Mouse (Mus musculus): ENCODE measurements around the gene A930018P22Rik. TPM values are rescaled to one million over a fixed set of nuclear protein-coding genes. Genes with fewer than 3 reads are reported as not detected.

Gene A930018P22Rik
- total RNA-seq, 1 experiment: not detected

DNA sequence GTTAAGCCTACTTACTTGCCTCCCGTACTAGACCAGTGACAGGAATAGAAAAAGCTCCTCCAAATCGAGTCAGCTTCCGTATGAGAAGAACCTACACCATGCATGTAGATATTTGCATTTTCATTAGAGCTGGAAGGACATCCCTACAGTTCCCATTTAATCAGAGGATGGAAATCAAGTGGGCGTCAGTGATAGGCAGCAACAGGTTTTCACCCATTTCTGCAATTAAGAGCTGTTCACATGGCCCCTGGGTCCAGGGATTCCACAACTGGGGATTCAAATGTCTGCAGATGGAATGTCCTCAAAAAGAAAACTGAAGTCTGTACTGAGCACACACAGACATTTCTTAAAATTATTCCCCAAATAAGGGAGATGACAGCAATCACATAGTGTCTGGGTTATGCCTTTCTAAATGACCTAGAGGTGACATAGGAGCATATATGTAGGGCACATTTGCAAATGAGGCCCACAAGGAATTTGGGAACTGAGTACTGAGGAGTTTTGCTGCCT lies 41.5 kb downstream of the A930018P22Rik start:
- no peak for TF ChIP-seq HCFC1 (IDR thresholded peaks at IDR 0.05; ENCODE audit: borderline replicate concordance, insufficient read depth, low read length)
- TF ChIP-seq ZNF384 (IDR thresholded peaks at IDR 0.05; ENCODE audit: low read depth, low read length): no peak
- no peak for TF ChIP-seq ZC3H11A (IDR thresholded peaks at IDR 0.05; ENCODE audit: borderline replicate concordance, low read depth, low read length)
- TF ChIP-seq CHD2 (IDR thresholded peaks at IDR 0.05; ENCODE audit: low read depth, low read length): no peak
- TF ChIP-seq MAFK (IDR thresholded peaks at IDR 0.05; ENCODE audit: insufficient read depth, low read depth, low read length): no peak
- Histone ChIP-seq H3K9me3 (ENCODE audit: control insufficient read depth, insufficient read depth, low read depth, low read length) (no peaks in the 10 kb centered on the region), H3K4me1 (ENCODE audit: control insufficient read depth in 2 of 2, insufficient read depth in 2 of 2, low read length in 2 of 2, poor library complexity in 1 of 2) (no peaks in the 10 kb centered on the region), H3K4me3 (ENCODE audit: insufficient read depth in 1 of 2, low read depth in 1 of 2, low read length in 2 of 2, poor library complexity in 1 of 2, severe bottlenecking in 1 of 2) (no peak overlapping the region), H3K27ac (ENCODE audit: insufficient read depth, low read depth, low read length, poor library complexity, severe bottlenecking) (no peak overlapping the region), H3K9ac (ENCODE audit: insufficient read depth, low read depth, low read length, poor library complexity, severe bottlenecking) (no peak overlapping the region), H3K36me3 (ENCODE audit: control insufficient read depth, insufficient read depth, low read length, poor library complexity, severe bottlenecking) (no peaks in the 10 kb centered on the region)
- no peak for DNase-seq (ENCODE audit: low read depth, low spot score)
- in situ Hi-C loops (cut with MboI; ENCODE audit: low sequenced_read_pairs in 2 of 2, unreplicated experiment in 2 of 2): no loop called here

DNA sequence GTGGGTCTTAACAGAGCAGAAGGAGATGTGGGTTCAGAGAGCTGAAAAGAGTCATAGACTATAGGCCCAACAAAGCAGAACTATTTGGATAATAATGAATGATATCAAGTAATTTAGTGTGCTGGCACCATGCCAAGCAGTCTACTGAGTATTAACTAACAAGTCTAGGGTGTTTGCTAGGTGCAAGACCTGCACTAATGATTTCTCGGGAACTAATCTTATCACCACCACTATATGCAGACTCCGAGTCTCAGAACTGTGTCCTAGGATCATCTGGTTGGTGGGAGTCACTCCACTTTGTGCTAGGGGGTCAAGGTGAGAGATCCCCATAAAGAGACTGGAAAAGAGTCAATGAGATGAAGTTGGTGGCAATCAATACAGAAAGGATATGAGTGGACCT lies 43.1 kb downstream of the A930018P22Rik start:
- TF ChIP-seq ZNF384 (IDR thresholded peaks at IDR 0.05; ENCODE audit: low read depth, low read length): no peak
- no peak for TF ChIP-seq MAFK (IDR thresholded peaks at IDR 0.05; ENCODE audit: insufficient read depth, low read depth, low read length)
- no peak for TF ChIP-seq HCFC1 (IDR thresholded peaks at IDR 0.05; ENCODE audit: borderline replicate concordance, insufficient read depth, low read length)
- TF ChIP-seq CHD2 (IDR thresholded peaks at IDR 0.05; ENCODE audit: low read depth, low read length): no peak
- no peak for TF ChIP-seq ZC3H11A (IDR thresholded peaks at IDR 0.05; ENCODE audit: borderline replicate concordance, low read depth, low read length)
- H3K4me3 ChIP-seq (ENCODE audit: insufficient read depth in 1 of 2, low read depth in 1 of 2, low read length in 2 of 2, poor library complexity in 1 of 2, severe bottlenecking in 1 of 2): no peak overlapping the region
- H3K9me3 ChIP-seq (ENCODE audit: control insufficient read depth, insufficient read depth, low read depth, low read length): no peaks in the 10 kb centered on the region
- no peak for DNase-seq (ENCODE audit: low read depth, low spot score)
- H3K4me1 ChIP-seq (ENCODE audit: control insufficient read depth in 2 of 2, insufficient read depth in 2 of 2, low read length in 2 of 2, poor library complexity in 1 of 2): no peaks in the 10 kb centered on the region
- in situ Hi-C loops (cut with MboI; ENCODE audit: low sequenced_read_pairs in 2 of 2, unreplicated experiment in 2 of 2): no loop called here
- no peak overlapping the region for H3K27ac ChIP-seq (ENCODE audit: insufficient read depth, low read depth, low read length, poor library complexity, severe bottlenecking)
- no peak overlapping the region for H3K9ac ChIP-seq (ENCODE audit: insufficient read depth, low read depth, low read length, poor library complexity, severe bottlenecking)
- no peaks in the 10 kb centered on the region for H3K36me3 ChIP-seq (ENCODE audit: control insufficient read depth, insufficient read depth, low read length, poor library complexity, severe bottlenecking)

DNA sequence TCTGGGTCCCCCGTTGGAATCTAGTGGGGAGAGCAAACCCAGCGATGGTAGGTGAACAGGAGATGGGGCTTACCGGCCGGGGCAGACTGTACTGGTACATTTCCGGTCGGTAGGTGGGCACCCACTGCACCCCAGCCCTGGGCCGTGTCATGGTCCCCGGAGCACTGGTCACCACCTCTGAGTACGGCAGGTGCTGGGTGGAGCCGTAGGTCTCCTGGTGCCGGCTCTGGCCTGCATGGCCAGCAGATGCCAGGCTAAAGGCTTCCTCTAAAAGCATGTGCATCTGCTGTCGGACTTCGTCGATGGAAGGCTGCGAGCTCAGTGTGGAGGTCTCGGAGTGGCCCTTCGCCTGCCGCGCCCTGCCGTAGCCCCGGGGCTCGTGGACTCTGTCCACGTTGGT lies 45.2 kb downstream of the A930018P22Rik start:
- TF ChIP-seq HCFC1 (IDR thresholded peaks at IDR 0.05; ENCODE audit: borderline replicate concordance, insufficient read depth, low read length): no peak
- TF ChIP-seq MAFK (IDR thresholded peaks at IDR 0.05; ENCODE audit: insufficient read depth, low read depth, low read length): no peak
- no peak for TF ChIP-seq ZC3H11A (IDR thresholded peaks at IDR 0.05; ENCODE audit: borderline replicate concordance, low read depth, low read length)
- no peak for TF ChIP-seq CHD2 (IDR thresholded peaks at IDR 0.05; ENCODE audit: low read depth, low read length)
- no peak for TF ChIP-seq ZNF384 (IDR thresholded peaks at IDR 0.05; ENCODE audit: low read depth, low read length)
- no peaks in the 10 kb centered on the region for H3K4me1 ChIP-seq (ENCODE audit: control insufficient read depth in 2 of 2, insufficient read depth in 2 of 2, low read length in 2 of 2, poor library complexity in 1 of 2)
- in situ Hi-C loops (cut with MboI; ENCODE audit: low sequenced_read_pairs in 2 of 2, unreplicated experiment in 2 of 2): no loop called here
- no peaks in the 10 kb centered on the region for H3K36me3 ChIP-seq (ENCODE audit: control insufficient read depth, insufficient read depth, low read length, poor library complexity, severe bottlenecking)
- no peak for DNase-seq (ENCODE audit: low read depth, low spot score)
- H3K4me3 ChIP-seq (ENCODE audit: insufficient read depth in 1 of 2, low read depth in 1 of 2, low read length in 2 of 2, poor library complexity in 1 of 2, severe bottlenecking in 1 of 2): no peak overlapping the region
- H3K9ac ChIP-seq (ENCODE audit: insufficient read depth, low read depth, low read length, poor library complexity, severe bottlenecking): no peak overlapping the region
- H3K9me3 ChIP-seq (ENCODE audit: control insufficient read depth, insufficient read depth, low read depth, low read length): no peaks in the 10 kb centered on the region
- H3K27ac ChIP-seq (ENCODE audit: insufficient read depth, low read depth, low read length, poor library complexity, severe bottlenecking): no peak overlapping the region

DNA sequence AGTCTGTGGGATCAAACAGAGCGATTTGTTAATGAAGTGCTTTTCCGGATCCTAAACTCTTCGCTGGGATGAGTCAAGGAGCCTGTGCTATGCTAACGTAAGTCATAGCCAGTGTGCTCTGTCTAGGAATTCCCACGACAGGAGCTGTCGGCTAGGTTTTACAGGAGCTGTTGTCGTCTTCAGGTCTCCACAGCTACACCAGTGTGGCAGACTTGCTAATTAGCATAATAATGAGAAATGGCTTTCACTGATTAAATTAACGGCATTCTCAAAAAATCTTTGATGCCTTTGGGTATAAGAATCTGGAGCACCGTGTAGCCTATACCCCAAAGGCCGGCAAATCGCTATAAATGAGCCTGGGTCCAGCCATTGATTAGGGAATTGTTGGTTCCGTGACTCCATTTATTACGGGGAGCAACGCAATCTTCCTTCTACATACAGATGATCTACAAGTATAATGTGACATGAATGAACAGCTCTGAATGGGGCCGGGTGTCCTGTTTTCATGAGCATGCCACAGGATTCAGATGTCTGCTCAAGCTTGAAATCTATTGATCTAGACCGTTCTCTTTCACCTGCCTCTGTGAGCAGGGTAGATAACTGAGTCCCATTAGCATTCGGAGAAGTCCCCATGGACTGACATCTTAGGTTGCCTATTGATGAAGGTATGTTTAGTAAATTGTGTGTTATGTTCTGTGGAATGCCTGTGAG lies 45.8 kb downstream of the A930018P22Rik start:
- DNase-seq (ENCODE audit: low read depth, low spot score): no peak
- Histone ChIP-seq H3K4me3 (ENCODE audit: insufficient read depth in 1 of 2, low read depth in 1 of 2, low read length in 2 of 2, poor library complexity in 1 of 2, severe bottlenecking in 1 of 2) (no peak overlapping the region), H3K4me1 (ENCODE audit: control insufficient read depth in 2 of 2, insufficient read depth in 2 of 2, low read length in 2 of 2, poor library complexity in 1 of 2) (no peaks in the 10 kb centered on the region), H3K9me3 (ENCODE audit: control insufficient read depth, insufficient read depth, low read depth, low read length) (no peaks in the 10 kb centered on the region), H3K27ac (ENCODE audit: insufficient read depth, low read depth, low read length, poor library complexity, severe bottlenecking) (no peak overlapping the region), H3K9ac (ENCODE audit: insufficient read depth, low read depth, low read length, poor library complexity, severe bottlenecking) (no peak overlapping the region), H3K36me3 (ENCODE audit: control insufficient read depth, insufficient read depth, low read length, poor library complexity, severe bottlenecking) (no peaks in the 10 kb centered on the region)
- TF ChIP-seq MAFK (IDR thresholded peaks at IDR 0.05; ENCODE audit: insufficient read depth, low read depth, low read length): no peak
- no peak for TF ChIP-seq HCFC1 (IDR thresholded peaks at IDR 0.05; ENCODE audit: borderline replicate concordance, insufficient read depth, low read length)
- no peak for TF ChIP-seq CHD2 (IDR thresholded peaks at IDR 0.05; ENCODE audit: low read depth, low read length)
- no peak for TF ChIP-seq ZC3H11A (IDR thresholded peaks at IDR 0.05; ENCODE audit: borderline replicate concordance, low read depth, low read length)
- TF ChIP-seq ZNF384 (IDR thresholded peaks at IDR 0.05; ENCODE audit: low read depth, low read length): no peak
- in situ Hi-C loops (cut with MboI; ENCODE audit: low sequenced_read_pairs in 2 of 2, unreplicated experiment in 2 of 2): no loop called here
